Mouse (Mus musculus) small intestine, adult 2 months (tissue): ENCODE measurements around the gene Arl5a.

ENCODE experiments used
- CTCF ChIP-seq: fragments of 200-500 bp; IDR thresholded peaks from 2 replicates; pipeline ENCODE4 v1.5.1; 2012; ENCODE audit warnings: low read depth, mild to moderate bottlenecking, control low read depth, inconsistent platforms, low read length, moderate library complexity, mixed read lengths; ENCODE audit not compliant: insufficient replicate concordance, insufficient read length; ENCODE audit errors: extremely low read depth
- POLR2A ChIP-seq: fragments of 200-500 bp; IDR thresholded peaks from 2 replicates; pipeline ENCODE4 v1.6.1; 2012; ENCODE audit warnings: low read depth, mild to moderate bottlenecking, control low read depth, inconsistent platforms, low read length, moderate library complexity

DNA sequence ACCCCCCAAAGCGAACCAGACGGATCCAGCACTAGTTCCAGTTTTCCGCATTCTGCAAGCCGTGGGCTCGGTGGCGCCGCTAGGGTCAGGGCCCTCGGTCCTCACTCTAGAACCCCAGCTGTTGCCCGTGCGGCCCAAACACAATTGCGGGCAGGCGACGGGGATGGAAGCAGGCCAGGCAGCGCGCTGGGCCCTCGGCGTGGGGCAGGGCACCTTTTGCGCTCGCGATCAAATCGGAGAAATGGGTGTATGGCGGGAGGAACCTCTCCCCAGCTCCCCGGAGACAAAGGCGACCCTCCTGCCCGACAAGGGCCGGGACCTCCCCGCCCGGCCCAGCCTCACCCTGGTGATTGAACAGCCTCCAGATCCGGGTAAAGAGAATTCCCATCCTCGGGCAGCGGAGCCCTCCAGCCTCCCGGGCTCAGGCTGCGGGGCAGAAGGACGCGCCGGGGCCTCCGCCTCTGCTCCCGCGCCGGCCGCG lies 413 bp downstream of the Arl5a start:
- TF ChIP-seq CTCF (no peak), POLR2A (no peak)
